Mouse (Mus musculus): ENCODE data around the gene Tyrobp. TPM values are rescaled to one million over a fixed set of nuclear protein-coding genes. Genes with fewer than 3 reads are reported as not detected.

Gene Tyrobp
- polyA plus RNA-seq, 1 experiment from 2014 or later: 19.3 TPM

DNA sequence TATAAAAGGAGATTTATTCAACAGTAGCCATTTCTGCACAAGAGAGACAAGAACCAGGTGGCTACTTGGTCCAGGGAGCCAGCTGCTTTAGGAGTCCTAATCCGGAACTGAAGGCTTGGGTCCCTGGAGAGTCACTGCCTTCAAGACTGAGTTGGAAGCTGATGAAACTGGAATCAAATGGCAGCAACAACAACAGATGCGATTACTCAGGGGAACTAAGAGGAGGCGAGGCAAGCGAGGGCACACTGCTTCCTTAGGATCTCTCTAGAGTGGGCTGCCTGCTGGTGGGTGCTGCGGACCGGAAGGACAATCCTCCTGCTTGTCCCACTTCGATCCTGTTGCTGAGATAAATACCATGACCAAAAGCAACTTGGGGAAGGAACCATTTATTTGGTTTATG is 13.9 kb upstream of the Tyrobp start:
- DNase-seq (ENCODE audit: low spot score): peak; percentile 33
- no peak for ATAC-seq (ENCODE audit: low FRiP score)
- Histone ChIP-seq H3K9ac (ENCODE audit: low read depth, low read length) (no peak overlapping the region), H3K36me3 (ENCODE audit: control insufficient read depth, insufficient read depth, low read length) (no peaks in the 10 kb centered on the region), H3K4me1 (replicated peaks; ENCODE audit: control insufficient read depth, insufficient read depth, low read length) (no peaks in the 10 kb centered on the region), H3K4me3 (ENCODE audit: low read depth, low read length) (no peak overlapping the region), H3K27ac (ENCODE audit: low read depth, low read length) (no peak overlapping the region), H3K9me3 (ENCODE audit: control insufficient read depth, low read length) (no peaks in the 10 kb centered on the region), H3K27me3 (ENCODE audit: control insufficient read depth, insufficient read depth, low read length) (no peaks in the 10 kb centered on the region), H3K4me2 (replicated peaks; ENCODE audit: low read depth, low read length) (no peak overlapping the region)
- WGBS: 41% methylated on average over 7 of the region's 7 CpGs

DNA sequence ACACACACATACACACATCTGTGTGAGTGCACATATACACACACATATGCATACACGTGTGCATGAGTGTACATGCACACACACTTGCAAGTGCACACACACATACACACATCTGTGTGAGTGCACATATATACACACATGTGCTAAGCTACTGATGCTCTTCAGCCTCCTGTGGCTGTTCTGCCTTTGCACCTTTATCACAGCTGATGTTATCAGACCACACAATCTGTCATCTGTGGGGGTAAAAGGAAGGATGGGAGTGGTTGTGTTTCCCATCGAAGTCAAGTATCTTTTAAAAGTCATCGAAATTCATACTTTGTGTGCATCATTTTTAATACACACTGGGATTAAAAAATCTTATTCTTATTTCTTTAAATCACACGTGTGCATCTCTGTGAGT is 11.2 kb upstream of the Tyrobp start:
- Histone ChIP-seq H3K27me3 (ENCODE audit: control insufficient read depth, insufficient read depth, low read length) (no peaks in the 10 kb centered on the region), H3K9me3 (ENCODE audit: control insufficient read depth, low read length) (no peaks in the 10 kb centered on the region), H3K4me2 (replicated peaks; ENCODE audit: low read depth, low read length) (no peak overlapping the region), H3K27ac (ENCODE audit: low read depth, low read length) (no peak overlapping the region), H3K36me3 (ENCODE audit: control insufficient read depth, insufficient read depth, low read length) (no peaks in the 10 kb centered on the region), H3K9ac (ENCODE audit: low read depth, low read length) (no peak overlapping the region), H3K4me1 (replicated peaks; ENCODE audit: control insufficient read depth, insufficient read depth, low read length) (no peaks in the 10 kb centered on the region), H3K4me3 (ENCODE audit: low read depth, low read length) (no peak overlapping the region)
- no peak for ATAC-seq (ENCODE audit: low FRiP score)
- no peak for DNase-seq (ENCODE audit: low spot score)
- 78% methylated on average over 4 of the region's 4 CpGs for WGBS

DNA sequence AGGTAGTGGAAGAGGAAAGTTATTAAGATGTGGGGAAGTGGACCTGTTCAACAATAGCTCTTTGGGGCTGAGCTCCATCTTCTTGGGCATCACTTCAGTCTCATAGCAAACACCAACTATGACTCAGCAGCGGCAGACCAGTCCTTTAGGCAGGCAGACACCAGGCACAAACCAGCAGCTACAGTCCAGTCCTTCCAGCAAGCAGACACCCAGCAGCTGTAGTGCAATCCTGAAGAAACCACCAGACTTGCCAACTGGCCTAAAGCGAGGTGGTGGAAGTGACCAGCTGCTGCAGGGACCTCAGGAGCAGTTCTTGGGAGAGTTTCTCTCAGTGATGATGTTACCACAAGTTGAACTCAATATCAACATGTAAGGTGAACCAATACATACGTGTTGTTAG is 4.9 kb upstream of the Tyrobp start:
- Histone ChIP-seq H3K27me3 (ENCODE audit: control insufficient read depth, insufficient read depth, low read length) (no peaks in the 10 kb centered on the region), H3K36me3 (ENCODE audit: control insufficient read depth, insufficient read depth, low read length) (no peaks in the 10 kb centered on the region), H3K4me3 (ENCODE audit: low read depth, low read length) (no peak overlapping the region), H3K9me3 (ENCODE audit: control insufficient read depth, low read length) (no peaks in the 10 kb centered on the region), H3K27ac (ENCODE audit: low read depth, low read length) (no peak overlapping the region), H3K9ac (ENCODE audit: low read depth, low read length) (no peak overlapping the region), H3K4me1 (replicated peaks; ENCODE audit: control insufficient read depth, insufficient read depth, low read length) (no peaks in the 10 kb centered on the region), H3K4me2 (replicated peaks; ENCODE audit: low read depth, low read length) (no peak overlapping the region)
- DNase-seq (ENCODE audit: low spot score) (no peak), ATAC-seq (ENCODE audit: low FRiP score) (no peak)
- 92% methylated on average over 3 of the region's 3 CpGs for WGBS

DNA sequence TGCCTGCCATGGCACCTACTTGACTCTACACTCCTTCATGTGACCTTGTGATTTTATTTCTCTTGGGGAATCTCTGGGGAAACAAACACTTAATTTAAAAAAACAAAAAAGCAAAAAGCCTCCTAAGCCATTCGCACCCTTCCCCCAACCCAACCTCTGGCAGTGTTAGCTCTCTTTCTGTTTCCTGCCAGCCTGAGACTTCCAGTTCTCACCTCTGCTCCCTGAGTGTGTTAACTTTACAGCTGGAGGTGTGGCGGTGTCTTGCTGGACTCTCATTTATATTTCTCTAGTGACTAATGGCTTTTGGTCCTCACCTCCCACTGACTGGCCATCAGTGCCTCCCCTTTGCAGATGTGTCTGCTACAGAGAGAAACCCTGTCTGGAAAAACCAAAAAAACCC is 3.8 kb upstream of the Tyrobp start:
- ATAC-seq (ENCODE audit: low FRiP score): no peak
- H3K27ac ChIP-seq (ENCODE audit: low read depth, low read length): no peak overlapping the region

DNA sequence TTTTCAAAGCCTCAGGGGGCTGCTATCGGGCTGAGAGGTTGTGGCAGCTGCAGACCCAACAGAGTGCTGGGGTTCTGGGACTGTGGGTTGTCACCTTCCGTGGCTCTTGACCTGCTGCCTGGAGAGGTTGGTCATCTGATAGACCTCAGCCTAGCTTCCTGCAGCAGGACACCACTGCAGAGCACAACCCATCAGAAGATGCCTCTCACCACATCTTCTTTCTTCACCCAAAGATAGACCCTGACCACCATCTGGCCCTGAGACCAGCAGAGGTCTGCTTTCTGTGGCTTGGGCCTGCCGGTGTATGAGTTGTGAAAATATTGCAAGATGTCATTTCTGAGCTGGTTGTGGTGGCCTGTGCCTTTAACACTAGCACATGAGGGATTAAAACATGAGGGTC is 2.5 kb upstream of the Tyrobp start:
- Histone ChIP-seq H3K4me1 (replicated peaks; ENCODE audit: control insufficient read depth, insufficient read depth, low read length) (no peaks in the 10 kb centered on the region), H3K27me3 (ENCODE audit: control insufficient read depth, insufficient read depth, low read length) (no peaks in the 10 kb centered on the region), H3K4me3 (ENCODE audit: low read depth, low read length) (no peak overlapping the region), H3K4me2 (replicated peaks; ENCODE audit: low read depth, low read length) (no peak overlapping the region), H3K9me3 (ENCODE audit: control insufficient read depth, low read length) (no peaks in the 10 kb centered on the region), H3K9ac (ENCODE audit: low read depth, low read length) (no peak overlapping the region), H3K27ac (ENCODE audit: low read depth, low read length) (no peak overlapping the region), H3K36me3 (ENCODE audit: control insufficient read depth, insufficient read depth, low read length) (no peaks in the 10 kb centered on the region)
- 73% methylated on average over 3 of the region's 3 CpGs for WGBS
- no peak for DNase-seq (ENCODE audit: low spot score)
- no peak for ATAC-seq (ENCODE audit: low FRiP score)

More for the DNA sequence above, 3.8 kb upstream of the Tyrobp start:
- DNase-seq (ENCODE audit: low spot score): no peak
- Histone ChIP-seq H3K4me1 (replicated peaks; ENCODE audit: control insufficient read depth, insufficient read depth, low read length) (no peaks in the 10 kb centered on the region), H3K9ac (ENCODE audit: low read depth, low read length) (no peak overlapping the region), H3K36me3 (ENCODE audit: control insufficient read depth, insufficient read depth, low read length) (no peaks in the 10 kb centered on the region), H3K4me2 (replicated peaks; ENCODE audit: low read depth, low read length) (no peak overlapping the region), H3K27me3 (ENCODE audit: control insufficient read depth, insufficient read depth, low read length) (no peaks in the 10 kb centered on the region), H3K9me3 (ENCODE audit: control insufficient read depth, low read length) (no peaks in the 10 kb centered on the region), H3K4me3 (ENCODE audit: low read depth, low read length) (no peak overlapping the region)
- 71% methylated on average over 2 of the region's 2 CpGs for WGBS

DNA sequence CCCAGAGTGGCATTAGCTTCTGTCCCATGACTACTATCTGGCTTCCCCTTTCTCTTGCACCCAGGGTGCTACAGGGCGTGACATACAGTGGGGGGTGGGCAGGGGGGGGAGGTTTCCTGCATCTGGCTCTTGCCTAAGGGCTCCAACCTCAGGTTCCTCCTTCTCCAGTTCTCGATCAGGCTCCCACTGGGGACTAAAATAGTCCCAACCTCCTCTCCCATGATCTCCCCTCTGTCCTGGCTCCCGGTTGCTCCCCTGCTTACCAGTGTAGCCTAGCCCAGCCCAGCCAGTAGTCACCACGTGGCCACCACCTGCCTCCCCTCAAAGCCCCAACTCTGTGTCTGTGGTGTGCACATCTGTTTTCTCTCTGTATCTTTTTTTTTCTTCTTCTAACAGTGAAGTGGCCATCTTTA is 819 bp upstream of the Tyrobp start:
- no peak overlapping the region for H3K4me3 ChIP-seq (ENCODE audit: low read depth, low read length)
- ATAC-seq (ENCODE audit: low FRiP score): no peak
- 49% methylated on average over 4 of the region's 4 CpGs for WGBS
- H3K9ac ChIP-seq (ENCODE audit: low read depth, low read length): no peak overlapping the region
- no peaks in the 10 kb centered on the region for H3K36me3 ChIP-seq (ENCODE audit: control insufficient read depth, insufficient read depth, low read length)
- no peak overlapping the region for H3K4me2 ChIP-seq (replicated peaks; ENCODE audit: low read depth, low read length)
- no peaks in the 10 kb centered on the region for H3K27me3 ChIP-seq (ENCODE audit: control insufficient read depth, insufficient read depth, low read length)
- DNase-seq (ENCODE audit: low spot score): no peak
- H3K4me1 ChIP-seq (replicated peaks; ENCODE audit: control insufficient read depth, insufficient read depth, low read length): no peaks in the 10 kb centered on the region
- H3K9me3 ChIP-seq (ENCODE audit: control insufficient read depth, low read length): no peaks in the 10 kb centered on the region
- H3K27ac ChIP-seq (ENCODE audit: low read depth, low read length): no peak overlapping the region

DNA sequence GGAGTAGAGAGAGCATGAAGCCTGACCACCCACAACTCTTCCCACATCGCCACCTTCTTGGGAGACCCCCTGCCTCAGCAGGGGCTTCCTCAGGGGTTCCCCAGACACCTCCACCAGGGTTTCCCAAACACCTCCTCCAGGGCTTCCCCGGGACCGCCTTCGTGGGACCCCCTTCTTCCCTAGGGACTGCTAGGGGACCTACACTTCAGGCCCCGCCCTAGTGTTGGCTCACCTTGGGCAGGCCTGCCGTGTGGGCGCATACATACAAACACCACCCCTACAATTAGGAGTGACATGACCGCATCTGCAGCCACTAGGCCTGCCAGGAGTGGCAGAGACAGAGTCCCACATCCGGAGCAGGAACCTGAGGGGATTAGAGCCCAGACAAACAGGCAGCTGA is 4.3 kb downstream of the Tyrobp start:
- Histone ChIP-seq H3K4me2 (replicated peaks; ENCODE audit: low read depth, low read length) (no peak overlapping the region), H3K27me3 (ENCODE audit: control insufficient read depth, insufficient read depth, low read length) (no peaks in the 10 kb centered on the region), H3K9ac (ENCODE audit: low read depth, low read length) (no peak overlapping the region), H3K27ac (ENCODE audit: low read depth, low read length) (no peak overlapping the region), H3K4me1 (replicated peaks; ENCODE audit: control insufficient read depth, insufficient read depth, low read length) (no peaks in the 10 kb centered on the region; the same call in 1 of the 2 replicates), H3K36me3 (ENCODE audit: control insufficient read depth, insufficient read depth, low read length) (no peaks in the 10 kb centered on the region), H3K9me3 (ENCODE audit: control insufficient read depth, low read length) (no peaks in the 10 kb centered on the region), H3K4me3 (ENCODE audit: low read depth, low read length) (no peak overlapping the region)
- WGBS: 82% methylated on average over 9 of the region's 9 CpGs
- DNase-seq (ENCODE audit: low spot score): no peak
- ATAC-seq (ENCODE audit: low FRiP score): no peak

DNA sequence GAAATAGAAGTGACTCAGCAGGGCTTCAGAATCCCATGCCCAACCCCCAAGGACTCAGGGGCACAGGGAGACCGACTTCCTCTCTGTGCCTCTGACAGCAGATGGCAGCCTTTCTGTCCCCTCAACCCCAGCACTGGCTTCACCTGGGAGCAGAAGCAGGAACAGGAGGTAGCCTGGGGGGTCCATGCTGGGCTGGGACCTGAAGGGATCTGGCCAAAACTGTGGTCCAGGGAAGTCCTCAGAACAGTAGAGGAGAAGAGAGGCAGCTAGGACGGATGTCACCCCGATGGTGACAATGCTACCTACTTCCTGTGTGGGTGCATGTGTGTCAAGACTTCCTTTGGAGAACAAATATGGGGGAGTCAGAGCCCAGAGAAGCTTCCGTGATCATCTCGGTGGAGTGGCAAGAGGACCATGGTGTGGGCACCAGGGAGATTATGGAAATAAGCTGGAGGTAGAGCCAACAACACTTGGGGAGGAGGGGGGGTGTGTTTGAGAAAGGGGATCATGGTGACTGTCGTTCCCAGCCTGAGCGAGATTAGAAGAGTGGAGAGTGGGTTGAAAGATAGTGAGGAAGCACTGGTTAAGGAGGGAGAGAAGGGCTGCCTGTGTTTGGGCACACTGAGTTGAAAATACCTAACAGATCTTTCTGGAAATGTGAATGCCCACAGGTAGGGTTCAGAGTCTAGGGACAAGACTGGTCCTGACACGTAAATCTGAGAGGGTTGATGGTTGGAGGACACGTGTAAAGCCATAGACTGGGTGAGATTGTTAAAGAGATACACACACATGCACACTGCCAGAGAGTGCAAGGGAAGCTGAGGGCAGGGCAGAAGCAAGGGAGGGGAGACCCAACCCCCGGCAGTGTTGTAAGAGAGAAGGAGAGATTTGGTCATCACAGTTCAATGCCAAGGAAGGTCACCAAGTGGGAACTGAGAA is 6.3 kb downstream of the Tyrobp start, which contains the start of gene Hcst:
Gene Hcst, minus strand, starts transcription at position 294 of the 939 bp plus-strand sequence.
- ATAC-seq (ENCODE audit: low FRiP score): no peak
- Histone ChIP-seq H3K9ac (ENCODE audit: low read depth, low read length) (no peak within 1 kb of the TSS), H3K27me3 (ENCODE audit: control insufficient read depth, insufficient read depth, low read length) (0 out of 2 replicates have a peak, but pooled peaks cover 2% of the 10 kb centered on the region), H3K36me3 (ENCODE audit: control insufficient read depth, insufficient read depth, low read length) (no peaks in the 10 kb centered on the region), H3K4me1 (replicated peaks; ENCODE audit: control insufficient read depth, insufficient read depth, low read length) (no peaks in the 10 kb centered on the region; the same call in 1 of the 2 replicates), H3K27ac (ENCODE audit: low read depth, low read length) (no peak within 1 kb of the TSS), H3K4me3 (ENCODE audit: low read depth, low read length) (no peak within 1 kb of the TSS), H3K4me2 (replicated peaks; ENCODE audit: low read depth, low read length) (no peak within 1 kb of the TSS), H3K9me3 (ENCODE audit: control insufficient read depth, low read length) (no peaks in the 10 kb centered on the region)
- no peak for DNase-seq (ENCODE audit: low spot score)
- 78% methylated on average over 10 of the region's 10 CpGs for WGBS

DNA sequence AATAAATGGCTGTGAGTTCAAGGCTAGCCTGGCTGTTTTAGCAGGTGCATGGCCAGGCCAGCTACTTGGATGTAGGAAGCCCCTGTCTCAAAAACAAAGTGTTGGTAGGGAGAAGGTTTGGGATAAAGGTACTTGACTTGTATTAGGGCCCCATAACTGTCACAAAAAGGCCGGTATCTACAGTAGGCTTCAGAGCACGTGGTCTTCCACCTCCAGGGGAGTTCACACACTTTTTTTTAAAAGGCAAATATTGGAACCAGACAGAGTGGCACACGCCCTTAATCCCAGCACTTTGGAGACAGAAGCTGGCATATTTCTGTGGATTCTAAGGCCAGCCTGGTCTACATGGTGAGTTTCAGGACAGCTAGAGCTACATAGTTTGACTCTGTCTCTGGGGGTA is 7.1 kb downstream of the Tyrobp start:
- DNase-seq (ENCODE audit: low spot score): no peak
- WGBS: 90% methylated on average over 3 of the region's 3 CpGs
- ATAC-seq (ENCODE audit: low FRiP score): no peak

More for the DNA sequence above, 7.1 kb downstream of the Tyrobp start:
- Histone ChIP-seq H3K4me2 (replicated peaks; ENCODE audit: low read depth, low read length) (no peak overlapping the region), H3K9me3 (ENCODE audit: control insufficient read depth, low read length) (no peaks in the 10 kb centered on the region), H3K4me1 (replicated peaks; ENCODE audit: control insufficient read depth, insufficient read depth, low read length) (no peaks in the 10 kb centered on the region; the same call in 1 of the 2 replicates), H3K27ac (ENCODE audit: low read depth, low read length) (no peak overlapping the region), H3K9ac (ENCODE audit: low read depth, low read length) (no peak overlapping the region), H3K4me3 (ENCODE audit: low read depth, low read length) (no peak overlapping the region), H3K27me3 (ENCODE audit: control insufficient read depth, insufficient read depth, low read length) (0 out of 2 replicates have a peak, but pooled peaks cover 2% of the 10 kb centered on the region), H3K36me3 (ENCODE audit: control insufficient read depth, insufficient read depth, low read length) (no peaks in the 10 kb centered on the region)

All from hindbrain, embryonic 11.5 days (tissue).